Mouse (Mus musculus) 3134 (cell line): ENCODE data around the gene Itga7.

Source experiments
- DNase-seq: peaks from one replicate; pipeline ENCODE4 v3.0.0-alpha.2; 2011; ENCODE audit warnings: low spot score; ENCODE audit not compliant: insufficient read length; ENCODE audit errors: extremely low read depth

Gene Itga7

GRCm38 (mm10) chr10:128933574-128933973, at the start of gene Itga7:
Gene Itga7 (plus strand): TSS chr10:128933818.
- DNase-seq = no peak

DNA sequence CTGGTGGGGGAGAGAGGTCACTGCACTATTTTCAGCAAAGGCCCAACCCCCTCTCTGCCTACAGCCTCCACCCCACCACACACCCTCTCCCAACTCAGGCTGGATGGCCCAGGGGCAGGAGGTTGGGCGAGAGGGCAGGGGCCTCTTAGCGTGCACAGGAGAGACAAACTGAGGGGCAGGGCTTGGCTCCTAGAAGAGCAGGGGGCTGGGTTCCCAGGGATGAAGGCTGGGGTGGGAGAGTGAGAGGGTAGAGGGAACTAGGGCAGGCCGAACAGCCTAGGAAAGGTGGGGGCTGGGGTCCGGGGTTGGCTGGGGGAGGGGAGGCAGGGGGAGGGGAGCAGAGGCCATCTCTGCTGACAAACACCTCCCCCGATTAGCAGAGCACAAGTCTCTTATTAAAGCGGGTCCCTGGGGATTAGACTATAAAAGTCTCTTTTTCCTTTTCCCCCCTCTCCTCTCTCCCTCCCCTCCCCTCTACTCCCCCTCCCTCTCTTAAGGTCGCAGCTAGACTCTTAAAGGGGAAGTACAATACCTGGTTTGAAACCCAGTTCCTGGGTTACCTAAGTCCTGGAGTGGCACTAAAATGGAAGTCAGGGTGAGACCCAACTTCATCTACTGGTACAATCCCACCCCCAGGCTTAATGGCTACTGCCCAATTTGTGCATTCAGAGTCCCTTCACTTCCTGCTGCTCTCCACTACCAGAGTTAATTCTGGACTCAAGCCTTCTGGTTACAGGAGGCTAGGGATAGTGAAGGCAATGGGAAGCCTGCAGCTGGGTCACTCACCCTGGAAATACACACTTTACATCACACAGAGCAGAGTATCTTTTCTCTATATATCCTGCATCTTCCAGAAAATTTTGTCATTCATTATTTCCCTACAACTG, 44.4 kb upstream of the Itga7 start:
- no peak for DNase-seq

- DNase-seq = no peak
Observed at GRCm38 (mm10) chr10:128889846-128890245, 43.8 kb upstream of the Itga7 start.

DNA sequence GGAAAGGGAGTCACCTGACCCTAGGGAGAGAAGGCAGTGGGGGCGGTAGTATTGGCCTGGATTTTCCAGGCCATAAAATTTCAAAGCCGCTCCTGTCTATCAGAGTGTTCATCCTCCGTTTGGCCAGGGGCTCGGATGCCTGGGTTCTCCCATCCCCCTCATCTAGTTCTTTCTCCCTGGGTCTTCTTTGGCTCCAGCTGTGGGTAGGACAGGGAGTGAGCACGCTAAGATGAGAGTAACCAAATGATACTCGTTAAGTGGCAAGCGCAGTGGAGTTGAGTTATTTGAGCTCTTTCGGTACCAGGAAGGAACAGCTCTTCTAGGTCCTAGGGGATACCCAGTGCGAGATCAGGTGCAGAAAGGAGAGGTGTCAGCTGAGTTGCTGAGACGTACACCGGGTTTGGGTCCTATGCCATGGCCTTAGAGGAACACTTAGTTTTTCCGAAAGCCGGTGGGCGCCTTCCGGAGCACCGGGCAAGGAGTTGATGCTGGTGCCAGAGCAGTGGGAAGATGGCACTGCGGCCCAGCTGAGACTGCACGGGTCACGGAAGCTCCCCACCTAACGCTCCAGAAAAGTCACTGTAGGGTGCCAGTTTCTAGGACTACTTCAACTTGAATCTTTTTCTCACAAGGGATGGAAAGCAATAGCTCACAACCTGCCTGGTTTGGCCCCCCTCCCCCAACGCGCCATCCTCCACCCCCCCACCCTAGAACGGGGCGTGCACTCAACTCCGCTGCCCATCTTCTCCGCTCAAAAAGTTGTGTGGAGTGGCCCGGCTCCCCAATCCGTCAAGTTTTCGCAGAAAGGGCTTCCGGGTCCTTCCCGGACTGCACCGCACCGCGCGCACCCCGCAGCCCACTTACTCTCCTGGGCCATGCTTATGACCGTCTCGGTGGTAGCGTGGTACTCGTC, 43.0 kb upstream of the Itga7 start:
- DNase-seq = peak; percentile 80

DNA sequence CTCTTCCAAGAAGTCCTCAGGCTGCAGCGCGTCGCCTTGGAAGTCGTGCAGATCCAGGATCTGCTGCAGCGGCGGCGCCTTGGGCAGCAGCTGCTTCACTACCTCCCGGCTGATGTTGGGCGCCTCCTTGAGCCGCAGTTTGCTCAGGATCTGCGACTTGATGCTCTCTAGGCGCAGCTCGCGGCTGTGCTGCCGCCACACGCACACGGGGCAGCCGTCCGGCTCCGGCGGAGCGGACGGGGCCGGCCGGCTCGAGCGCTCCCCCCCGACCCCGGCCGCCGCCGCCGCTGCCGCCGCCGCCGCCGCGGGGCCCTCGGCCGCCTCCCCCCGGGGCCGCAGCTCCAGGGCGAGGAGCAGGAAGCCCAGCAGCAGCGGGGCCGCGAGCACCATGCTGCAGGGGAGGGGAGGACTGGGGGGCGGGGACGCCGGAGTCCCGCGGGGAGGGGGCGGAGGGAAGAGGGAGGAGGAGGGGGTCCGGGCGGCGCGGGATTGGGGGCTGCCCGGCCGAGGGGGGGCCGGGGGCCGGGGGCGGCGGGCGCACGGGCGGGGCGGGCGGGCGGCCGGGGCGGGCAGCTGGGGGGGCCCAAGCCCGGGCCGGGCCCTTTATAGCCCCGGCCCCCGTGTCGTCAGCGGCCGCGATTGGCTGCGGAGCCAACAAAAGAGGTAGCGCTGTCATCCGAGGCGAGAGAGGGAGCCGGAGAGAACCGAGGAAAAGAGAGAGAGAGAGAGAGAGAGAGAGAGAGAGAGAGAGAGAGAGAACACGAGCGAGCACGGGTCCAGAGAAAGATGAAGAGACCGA, 42.1 kb upstream of the Itga7 start, which contains the start of gene Gdf11:
Gene Gdf11 (minus strand): TSS at position 423 of the 799 bp plus-strand sequence.
- DNase-seq = peak; percentile 71

DNA sequence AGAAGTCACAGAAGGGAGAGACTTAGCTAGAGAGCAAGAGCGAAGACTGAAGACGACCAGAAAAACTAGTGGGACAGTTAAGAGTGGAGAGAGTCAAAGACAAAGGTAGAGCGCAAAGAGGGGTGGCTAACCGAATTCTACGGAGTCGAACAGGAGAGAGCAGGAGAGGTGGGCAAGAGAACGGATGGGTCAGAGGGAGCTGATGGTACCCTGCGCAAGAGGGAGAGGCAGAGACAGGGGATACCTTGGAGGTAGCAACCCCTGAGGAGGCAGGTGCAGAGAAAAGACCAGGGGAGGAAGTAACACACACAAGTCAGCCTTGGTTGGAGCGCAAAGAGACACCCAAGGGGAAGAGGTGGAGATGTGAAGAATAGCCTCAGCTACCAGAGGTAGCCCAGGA, 41.4 kb upstream of the Itga7 start:
- no peak for DNase-seq

GRCm38 (mm10) chr10:128895437-128895836, 38.2 kb upstream of the Itga7 start:
- no peak for DNase-seq

DNA sequence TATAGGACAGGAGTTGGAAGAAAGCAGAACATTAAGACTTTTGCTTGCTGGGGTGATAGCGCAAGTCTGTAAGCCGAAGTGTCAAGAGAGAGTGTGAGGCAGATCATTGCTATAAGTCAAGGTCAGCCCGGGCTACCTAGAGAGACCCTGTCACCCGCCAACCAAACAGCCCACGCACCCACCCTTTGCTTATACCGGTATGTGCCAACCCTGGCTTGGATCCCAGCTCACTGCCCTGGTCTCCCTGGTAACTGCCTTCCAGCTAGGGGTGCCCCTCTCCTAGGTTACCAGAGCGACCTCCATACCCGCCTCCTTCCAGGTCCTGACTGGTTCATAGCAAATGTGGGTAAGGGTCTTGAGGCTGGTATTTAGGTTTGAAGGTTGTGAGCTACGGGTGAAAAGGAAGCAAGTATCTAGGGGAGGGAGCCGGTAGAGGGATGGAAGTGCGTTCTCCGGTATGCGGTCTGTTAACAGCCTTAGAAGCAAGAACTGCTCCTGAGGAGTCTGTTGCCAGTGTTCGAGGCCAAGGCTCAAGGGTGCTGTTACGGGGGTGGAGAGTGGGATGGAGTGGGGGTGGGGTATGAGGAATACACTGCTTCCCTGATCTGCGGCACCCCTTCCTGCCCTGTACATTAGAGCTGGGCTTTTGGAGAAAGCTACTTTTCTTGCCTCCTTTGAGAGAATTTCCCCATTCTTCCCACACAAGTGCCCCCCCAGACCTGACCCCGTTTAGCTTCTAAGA, 37.5 kb upstream of the Itga7 start:
- no peak for DNase-seq

- DNase-seq = no peak
Observed at GRCm38 (mm10) chr10:128896807-128897206, 36.8 kb upstream of the Itga7 start.

- DNase-seq = no peak
Observed at GRCm38 (mm10) chr10:128897501-128897900, 36.1 kb upstream of the Itga7 start.

GRCm38 (mm10) chr10:128899759-128900490, 33.7 kb upstream of the Itga7 start:
- no peak for DNase-seq

- no peak for DNase-seq
Observed at GRCm38 (mm10) chr10:128900698-128901097, 32.9 kb upstream of the Itga7 start, which contains the start of gene Cd63. Gene Cd63 (plus strand): TSS chr10:128900989.

DNA sequence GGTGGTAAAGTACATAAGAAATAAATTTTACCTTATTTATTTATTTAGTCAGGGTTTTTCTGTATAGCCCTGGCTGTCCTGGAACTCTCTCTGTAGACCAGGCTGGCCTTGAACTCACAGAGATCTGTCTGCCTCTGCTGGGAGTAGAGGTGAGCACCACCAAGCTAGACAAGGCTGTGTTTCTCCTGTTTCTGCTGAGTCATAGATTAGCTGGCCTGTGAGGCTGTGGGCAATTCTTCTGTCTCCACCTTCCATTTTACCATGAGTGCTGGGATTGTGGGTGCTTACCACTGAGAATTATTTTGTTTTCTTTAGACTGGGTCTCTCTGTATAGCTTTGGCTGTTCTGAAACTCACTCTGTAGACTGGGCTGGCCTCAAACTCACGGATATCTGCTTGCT, 32.2 kb upstream of the Itga7 start:
- no peak for DNase-seq

DNA sequence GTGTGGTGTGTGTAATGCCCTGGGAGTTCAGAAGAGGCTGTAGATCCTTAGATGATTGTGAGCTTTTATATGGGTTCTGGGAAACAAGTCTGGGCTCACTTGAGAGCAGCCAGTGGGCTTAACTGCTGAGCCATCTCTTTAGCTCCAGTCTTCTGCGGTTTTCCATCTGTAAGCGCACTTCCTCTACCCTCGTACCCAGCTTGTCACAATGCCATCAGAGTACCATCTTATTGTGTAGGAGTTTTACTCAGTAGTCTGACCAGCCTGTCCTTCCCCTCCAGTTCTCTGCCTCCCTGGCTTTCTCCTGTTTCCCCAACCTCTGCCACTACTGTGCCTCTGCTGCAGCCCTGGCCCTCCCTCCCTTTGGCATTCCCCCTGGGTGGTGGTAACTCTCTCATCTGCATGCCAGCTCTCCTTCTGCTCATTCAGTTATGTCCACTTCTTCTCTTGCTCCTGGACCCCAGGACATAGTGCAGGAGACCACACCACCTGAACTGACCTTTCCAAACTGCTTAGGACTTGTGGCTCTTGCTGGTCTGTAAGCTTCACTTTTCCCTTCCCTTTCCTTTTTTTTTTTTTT, 31.1 kb upstream of the Itga7 start:
- DNase-seq = no peak

DNA sequence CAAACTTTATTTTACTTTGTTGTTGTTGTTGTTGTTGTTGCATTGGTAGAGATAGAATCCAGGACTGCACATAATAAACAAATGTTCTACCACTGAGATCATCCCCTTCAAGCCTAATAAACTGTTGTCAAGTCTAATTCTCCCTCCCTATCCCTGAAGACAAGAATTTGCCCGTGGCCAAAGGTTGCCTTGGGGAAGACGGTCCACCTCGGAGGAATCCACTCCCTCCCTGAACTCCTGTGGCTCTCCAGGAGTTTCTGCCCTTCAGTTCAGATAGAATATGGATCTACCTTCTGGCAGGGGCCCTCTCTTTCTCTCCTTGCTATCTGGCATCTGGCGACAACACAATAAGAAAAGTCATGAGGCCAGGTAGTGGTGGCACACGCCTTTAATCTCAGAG, 28.8 kb upstream of the Itga7 start:
- no peak for DNase-seq

GRCm38 (mm10) chr10:128908778-128909448, 24.7 kb upstream of the Itga7 start:
- DNase-seq = no peak

GRCm38 (mm10) chr10:128909567-128910028, 24.0 kb upstream of the Itga7 start:
- DNase-seq = peak; percentile 92
